Mouse (Mus musculus): ENCODE results near the gene Trmt1.

Gene Trmt1

GRCm38 (mm10) chr8:84686191-84687002 is at the start of gene Trmt1:
Gene Trmt1, plus strand, starts transcription at chr8:84686307.
- peak; percentile 54 for DNase-seq (ENCODE audit: low read depth, low spot score)

- DNase-seq (ENCODE audit: low read depth, low spot score): no peak
These were observed 48.1 kb upstream of the Trmt1 start for GRCm38 (mm10) chr8:84637946-84638554.

- DNase-seq (ENCODE audit: low read depth, low spot score): no peak
These were observed 47.4 kb upstream of the Trmt1 start for GRCm38 (mm10) chr8:84638555-84639161.

GRCm38 (mm10) chr8:84639162-84640009 is 46.7 kb upstream of the Trmt1 start:
- peak; percentile 91 for DNase-seq (ENCODE audit: low read depth, low spot score)

- DNase-seq (ENCODE audit: low read depth, low spot score): no peak
These were observed 46.0 kb upstream of the Trmt1 start for GRCm38 (mm10) chr8:84640010-84640588.

- DNase-seq (ENCODE audit: low read depth, low spot score): no peak
These were observed 45.4 kb upstream of the Trmt1 start for GRCm38 (mm10) chr8:84640617-84641294.

GRCm38 (mm10) chr8:84641578-84642361 is 44.3 kb upstream of the Trmt1 start:
- DNase-seq (ENCODE audit: low read depth, low spot score): no peak

- no peak for DNase-seq (ENCODE audit: low read depth, low spot score)
These were observed 43.1 kb upstream of the Trmt1 start for GRCm38 (mm10) chr8:84643019-84643418.

- no peak for DNase-seq (ENCODE audit: low read depth, low spot score)
These were observed 39.3 kb upstream of the Trmt1 start for GRCm38 (mm10) chr8:84646800-84647199.

- no peak for DNase-seq (ENCODE audit: low read depth, low spot score)
These were observed 38.6 kb upstream of the Trmt1 start for GRCm38 (mm10) chr8:84647461-84647901.

- DNase-seq (ENCODE audit: low read depth, low spot score): no peak
These were observed 35.9 kb upstream of the Trmt1 start for GRCm38 (mm10) chr8:84650213-84650612.

- no peak for DNase-seq (ENCODE audit: low read depth, low spot score)
These were observed 32.9 kb upstream of the Trmt1 start for GRCm38 (mm10) chr8:84653092-84653631.

GRCm38 (mm10) chr8:84654597-84654996 is 31.5 kb upstream of the Trmt1 start:
- no peak for DNase-seq (ENCODE audit: low read depth, low spot score)

- DNase-seq (ENCODE audit: low read depth, low spot score): no peak
These were observed 30.5 kb upstream of the Trmt1 start for GRCm38 (mm10) chr8:84655336-84656190.

GRCm38 (mm10) chr8:84656191-84656525 is 29.9 kb upstream of the Trmt1 start:
- DNase-seq (ENCODE audit: low read depth, low spot score): no peak

GRCm38 (mm10) chr8:84656641-84657126 is 29.4 kb upstream of the Trmt1 start:
- DNase-seq (ENCODE audit: low read depth, low spot score): peak; percentile 47

- DNase-seq (ENCODE audit: low read depth, low spot score): no peak
These were observed 28.9 kb upstream of the Trmt1 start for GRCm38 (mm10) chr8:84657203-84657602.

- DNase-seq (ENCODE audit: low read depth, low spot score): no peak
These were observed 28.4 kb upstream of the Trmt1 start for GRCm38 (mm10) chr8:84657680-84658079.

- DNase-seq (ENCODE audit: low read depth, low spot score): no peak
These were observed 27.2 kb upstream of the Trmt1 start for GRCm38 (mm10) chr8:84658951-84659350.
